Mouse (Mus musculus) thymus, adult 2 months (tissue): ENCODE measurements around the gene Cdk2.

Source experiments
- CTCF ChIP-seq: fragments of 200-500 bp; IDR thresholded peaks from 2 replicates; pipeline ENCODE4 v1.5.1; 2012; ENCODE audit warnings: mild to moderate bottlenecking, control low read depth, low read length, moderate library complexity, borderline replicate concordance; ENCODE audit not compliant: control insufficient read depth, poor library complexity, insufficient read depth; ENCODE audit errors: extremely low read depth
- POLR2A ChIP-seq: fragments of 200-500 bp; IDR thresholded peaks from 2 replicates; pipeline ENCODE4 v1.6.1; 2012; ENCODE audit warnings: mild to moderate bottlenecking, low read length, control low read depth, moderate library complexity; ENCODE audit not compliant: control insufficient read depth, poor library complexity, insufficient read depth; ENCODE audit errors: extremely low read depth

GRCm38 (mm10) chr10:128744211-128744610, 39.4 kb upstream of the Cdk2 start:
- TF ChIP-seq CTCF (no peak), POLR2A (no peak)
